Mouse (Mus musculus) stomach, postnatal 0 days (tissue): ENCODE measurements at regions not wholly inside any gene's neighbourhood (a gene's known extent, or its start where the extent isn't known, plus 50 kb on each side); places are given as distances from the start of the nearest gene placed in this dataset.
A peak's percentile ranks its signal among the peaks of the same experiment; 100 is the strongest.

ENCODE experiments used
- CTCF ChIP-seq: IDR thresholded peaks from 2 replicates; pipeline ENCODE4 v1.5.1; 2016; ENCODE audit warnings: antibody characterized with exemption, low read depth, mild to moderate bottlenecking, moderate library complexity
- EP300 ChIP-seq: optimal IDR thresholded peaks from 2 replicates; pipeline ENCODE3; 2016; ENCODE audit warnings: antibody characterized with exemption

- peak; percentile 52 for TF ChIP-seq CTCF
- TF ChIP-seq EP300 = no peak
Observed at GRCm38 (mm10) chr4:124130946-124131345, 213.1 kb upstream of the 4930535I16Rik start.
